Mouse (Mus musculus) testis, postnatal 10 days (tissue): ENCODE results near the gene Sall1.

Experiments
- DNase-seq: peaks from one replicate; pipeline ENCODE4 v3.0.0; 2021; ENCODE audit warnings: low spot score

Sall1 gene

GRCm38 (mm10) chr8:88991780-88992509 is 52.0 kb downstream of the Sall1 start:
- no peak for DNase-seq

- no peak for DNase-seq
These were observed 52.8 kb downstream of the Sall1 start for GRCm38 (mm10) chr8:88991176-88991575.

- no peak for DNase-seq
These were observed 55.0 kb downstream of the Sall1 start for GRCm38 (mm10) chr8:88989002-88989401.

GRCm38 (mm10) chr8:88983468-88983867 is 60.5 kb downstream of the Sall1 start:
- no peak for DNase-seq
